Mouse (Mus musculus): ENCODE measurements around the gene Inka2.
A peak's percentile ranks its signal among the peaks of the same experiment; 100 is the strongest.
"Not testable (repeated sequence)": the region's sequence is repeated elsewhere in the genome, so short reads cannot be mapped to it uniquely, and the experiment has no call there.

Gene Inka2

DNA sequence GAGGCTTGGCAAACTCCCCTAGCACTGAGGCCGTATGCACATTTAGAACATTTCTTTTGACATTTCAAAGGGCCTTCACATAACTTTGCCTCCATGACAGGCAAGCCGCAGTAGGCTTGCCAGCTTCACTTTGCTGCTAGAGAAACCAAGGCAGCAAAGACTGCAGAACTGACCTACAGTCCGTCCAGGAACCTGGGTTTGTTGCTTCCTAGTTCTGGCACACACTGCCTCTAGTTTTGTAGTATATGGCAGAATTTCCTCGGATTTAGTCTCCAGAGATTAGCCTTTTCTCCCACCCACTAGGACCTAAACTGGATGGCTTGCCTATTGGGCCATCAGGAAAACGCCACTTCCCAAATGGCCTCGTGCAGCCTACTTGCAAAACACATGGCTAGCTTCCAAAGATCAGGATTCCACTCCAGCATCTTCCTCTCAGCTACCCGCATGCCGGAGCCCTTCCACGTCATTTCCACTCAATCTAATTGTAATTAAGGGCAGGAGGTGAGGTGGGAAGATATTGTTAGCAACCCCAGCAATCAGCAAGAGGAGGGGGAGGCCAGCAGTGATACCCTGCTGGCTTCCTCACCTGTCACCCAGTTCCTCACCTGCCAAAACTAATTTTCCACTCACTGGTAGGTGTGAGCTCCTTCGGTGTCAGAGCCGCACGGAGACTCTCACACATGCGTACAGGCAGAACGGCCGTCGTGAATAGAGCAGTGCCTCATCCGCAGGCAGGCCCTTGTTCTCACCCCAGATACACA lies 7.8 kb upstream of the Inka2 start:
- DNase-seq (ENCODE audit: low read depth, low spot score), result no peak

DNA sequence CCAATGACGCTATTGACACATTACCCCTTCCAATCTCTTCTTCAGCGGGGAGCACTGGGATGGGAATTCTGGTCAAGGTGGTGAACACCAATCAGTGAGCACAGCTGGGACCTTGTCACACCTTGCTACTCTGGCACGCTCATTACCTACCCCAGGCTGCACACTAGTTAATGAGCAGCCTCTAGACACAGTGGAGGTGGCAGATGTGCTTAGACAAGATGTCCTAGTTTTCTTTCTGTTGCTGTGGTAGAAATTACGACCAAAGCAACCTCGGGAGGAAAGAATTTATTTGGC lies 7.3 kb upstream of the Inka2 start:
- DNase-seq (ENCODE audit: low read depth, low spot score), result no peak

DNA sequence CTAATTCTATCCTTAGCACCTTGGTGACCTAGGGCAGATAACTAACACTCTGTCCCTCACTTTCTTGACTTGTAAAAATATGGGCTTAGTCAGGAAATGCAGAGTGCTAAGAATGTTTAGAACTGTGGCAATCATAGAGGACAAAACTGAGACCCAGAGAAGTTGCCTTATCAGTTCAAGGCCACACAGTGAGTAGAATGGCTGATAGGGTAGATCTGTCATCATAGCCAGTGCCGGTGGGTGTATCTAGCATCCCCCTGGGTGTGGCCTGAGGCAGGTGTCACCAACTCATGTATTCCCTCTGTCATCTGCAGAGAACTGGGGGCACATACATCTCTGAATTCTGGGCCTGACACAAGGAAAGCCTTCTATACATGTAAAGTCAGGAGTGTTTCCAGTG lies 6.1 kb upstream of the Inka2 start:
- no peak for DNase-seq (ENCODE audit: low read depth, low spot score)

DNA sequence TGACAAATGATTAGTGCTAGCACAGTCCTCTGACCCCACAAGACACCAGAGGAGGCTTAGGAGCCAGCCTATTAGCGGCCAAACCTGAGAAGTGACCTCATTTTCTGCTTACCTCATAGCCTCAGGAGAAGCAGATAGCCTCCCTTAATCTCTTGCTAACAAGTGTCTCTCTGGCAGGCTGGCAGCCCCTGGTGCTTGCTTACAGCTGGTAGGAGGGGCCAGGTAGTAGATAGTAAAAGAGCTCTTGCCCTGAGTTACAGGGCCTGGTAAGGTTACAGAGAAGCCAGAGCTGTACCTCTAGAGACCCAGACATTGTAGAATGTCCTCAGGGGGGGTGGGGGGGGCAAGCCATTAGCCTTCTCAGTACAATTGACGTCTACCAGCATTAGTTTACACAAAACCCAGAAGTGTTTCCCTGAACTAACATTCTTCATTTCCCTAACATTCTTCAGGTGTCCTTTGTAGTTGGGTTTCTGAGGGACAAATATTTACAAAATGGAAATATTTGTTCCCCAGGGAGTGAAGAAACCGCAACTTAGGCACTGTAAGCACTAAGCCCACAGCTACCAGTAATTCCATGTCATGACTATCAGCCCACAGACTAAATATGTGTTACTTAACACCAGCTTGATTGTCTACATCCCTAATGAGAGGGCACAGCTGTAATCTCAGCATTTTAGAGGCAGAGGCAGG lies 5.0 kb upstream of the Inka2 start:
- DNase-seq (ENCODE audit: low read depth, low spot score), result no peak

DNA sequence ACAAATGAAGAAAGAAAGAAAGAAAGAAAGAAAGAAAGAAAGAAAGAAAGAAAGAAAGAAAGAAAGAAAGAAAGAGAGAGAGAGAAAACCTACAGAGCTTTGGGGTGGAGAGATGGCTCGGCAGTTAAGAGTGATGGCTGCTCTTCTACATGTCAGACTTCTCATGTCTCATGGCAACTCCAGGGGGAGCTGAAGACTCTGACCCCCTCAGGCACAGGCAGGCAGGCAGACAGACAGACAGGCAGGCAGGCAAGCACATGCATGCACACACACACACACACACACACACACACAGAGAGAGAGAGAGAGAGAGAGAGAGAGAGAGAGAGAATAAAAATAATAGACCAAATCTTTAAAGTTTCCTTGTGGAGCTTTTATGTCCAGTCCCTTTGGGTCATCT lies 3.6 kb upstream of the Inka2 start:
- DNase-seq (ENCODE audit: low read depth, low spot score), result not testable (repeated sequence)

DNA sequence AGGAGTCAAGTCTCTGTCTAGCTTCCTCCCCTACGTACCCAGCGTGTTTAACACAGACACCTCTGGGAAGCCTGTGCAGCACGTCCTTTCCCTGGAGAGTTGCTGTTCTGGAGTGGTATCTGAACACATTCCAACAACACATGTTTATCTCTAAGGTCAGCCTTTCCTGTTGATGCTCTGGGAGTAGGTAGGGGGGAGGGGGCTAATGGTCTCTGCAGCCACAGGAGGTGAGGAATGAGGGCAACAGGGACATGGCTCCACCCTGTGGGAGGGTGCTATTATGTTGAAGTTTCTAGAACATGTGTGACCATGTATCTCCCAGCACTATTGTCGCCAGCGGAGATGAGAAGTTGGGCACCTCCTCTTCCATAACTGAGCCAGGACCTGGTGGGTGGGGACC lies 3.0 kb upstream of the Inka2 start:
- no peak for DNase-seq (ENCODE audit: low read depth, low spot score)

DNA sequence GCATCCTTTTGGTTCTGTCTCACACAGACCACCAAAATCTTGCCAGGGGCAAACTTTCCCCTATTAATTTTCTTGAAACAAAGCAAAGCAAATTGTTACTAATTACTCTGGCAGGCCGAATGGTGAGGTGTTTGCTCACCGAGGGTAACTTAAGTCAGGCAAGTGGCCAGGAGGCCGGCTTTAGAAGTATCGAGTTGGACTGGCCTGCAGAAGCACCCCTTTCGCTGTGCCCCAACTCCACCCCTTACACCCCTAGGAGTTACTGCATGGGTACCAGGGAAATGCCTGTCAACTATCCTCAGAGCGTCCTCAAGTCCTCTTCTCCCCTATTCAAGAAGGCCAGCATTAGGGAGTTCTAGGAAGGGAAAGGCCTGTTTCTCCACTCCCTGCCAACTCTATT lies 828 bp upstream of the Inka2 start:
- DNase-seq (ENCODE audit: low read depth, low spot score), result no peak

DNA sequence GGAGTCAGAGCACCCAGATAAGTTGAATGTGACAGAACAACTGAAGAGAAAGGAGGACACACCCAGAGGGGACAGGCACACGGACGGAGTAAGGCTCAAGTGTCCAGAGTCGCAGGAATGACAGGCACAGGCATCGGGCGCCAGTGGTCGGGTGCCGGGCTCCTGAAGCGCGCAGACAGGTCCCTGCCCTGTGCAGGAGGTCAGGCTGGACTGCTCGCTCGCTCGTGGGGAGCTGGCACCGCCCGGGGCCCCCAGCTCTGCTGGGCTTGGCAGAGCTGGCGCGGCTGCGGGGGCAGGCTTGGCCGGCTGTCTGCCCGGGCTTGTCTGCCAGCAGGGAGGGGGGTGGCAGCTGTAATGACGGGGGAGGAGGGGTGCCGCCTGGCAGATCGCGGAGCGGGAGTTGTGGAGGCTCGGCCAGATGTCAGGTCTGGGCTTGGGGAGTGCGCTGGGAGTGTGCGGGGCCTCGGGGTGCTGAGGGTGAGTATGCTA lies 706 bp downstream of the Inka2 start:
- DNase-seq (ENCODE audit: low read depth, low spot score), result peak; percentile 36

DNA sequence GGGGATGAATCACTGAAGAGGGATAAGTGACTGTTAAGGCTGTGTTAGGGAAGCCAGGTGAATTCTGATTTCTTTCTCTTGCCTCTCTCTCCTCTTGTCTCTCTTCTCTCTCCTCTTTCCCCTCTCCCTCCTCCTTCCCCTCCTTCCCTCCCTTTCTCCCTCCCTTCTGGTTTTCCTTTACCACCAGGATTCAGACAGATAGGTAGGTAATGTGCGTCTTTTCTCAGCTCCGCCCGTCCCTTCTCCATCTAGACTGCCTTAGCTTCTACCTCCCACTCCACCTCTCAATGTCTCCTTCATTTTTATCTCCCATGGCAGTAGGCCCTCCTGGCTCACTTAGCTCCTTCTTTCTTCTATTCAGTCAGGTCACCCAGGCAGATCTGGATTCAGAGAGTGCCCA lies 1.2 kb downstream of the Inka2 start:
- no peak for DNase-seq (ENCODE audit: low read depth, low spot score)

DNA sequence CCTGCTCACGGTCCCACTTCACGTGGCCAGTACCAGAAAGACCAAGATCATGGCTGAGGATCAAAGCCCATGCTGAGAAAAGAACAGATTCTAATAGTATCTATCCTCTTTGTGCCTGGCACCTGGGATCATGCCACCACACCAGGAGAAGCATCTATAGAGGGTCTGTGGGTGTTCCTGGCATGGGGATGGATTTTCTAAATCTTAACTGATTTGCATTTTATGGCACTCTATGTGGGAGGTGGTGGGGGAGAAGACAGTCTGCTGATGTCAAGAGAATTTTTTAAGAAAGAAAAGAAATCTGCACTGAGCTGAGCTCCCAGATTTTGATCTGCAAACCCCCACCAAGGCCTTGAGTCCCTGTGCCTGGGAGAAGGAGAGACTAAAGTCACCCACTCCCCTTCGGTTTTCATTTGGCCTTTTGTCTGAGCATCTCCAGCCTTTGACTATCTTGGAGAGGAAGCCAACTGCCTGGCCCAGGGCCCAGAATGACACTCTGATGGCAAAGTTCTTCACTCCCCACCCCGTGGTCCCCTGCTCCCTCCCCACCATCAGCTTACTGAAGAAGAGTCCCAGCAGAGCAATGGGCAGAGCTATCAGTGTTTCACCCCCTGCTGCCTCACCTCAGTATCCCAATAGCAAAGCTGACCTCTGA lies 2.1 kb downstream of the Inka2 start:
- no peak for DNase-seq (ENCODE audit: low read depth, low spot score)

DNA sequence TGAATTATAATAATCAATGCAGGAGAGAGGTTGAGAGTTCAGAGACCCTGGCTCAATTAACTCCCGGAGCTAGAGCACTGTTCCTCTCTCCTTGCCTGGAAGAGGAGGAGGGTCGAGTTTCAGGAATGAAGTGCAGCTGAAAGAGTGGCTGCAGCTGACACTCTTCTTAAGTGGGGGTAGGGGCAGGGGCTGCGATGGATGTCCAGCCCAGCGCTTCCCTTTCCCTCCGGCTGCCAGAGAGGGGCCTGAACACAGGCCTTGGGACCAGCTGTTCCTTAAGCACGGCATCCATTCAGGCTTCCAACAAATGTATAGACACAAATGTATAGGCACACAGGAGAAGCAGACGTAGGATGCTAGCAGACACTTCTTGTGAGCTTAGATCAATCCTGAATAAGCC lies 3.2 kb downstream of the Inka2 start:
- no peak for DNase-seq (ENCODE audit: low read depth, low spot score)

DNA sequence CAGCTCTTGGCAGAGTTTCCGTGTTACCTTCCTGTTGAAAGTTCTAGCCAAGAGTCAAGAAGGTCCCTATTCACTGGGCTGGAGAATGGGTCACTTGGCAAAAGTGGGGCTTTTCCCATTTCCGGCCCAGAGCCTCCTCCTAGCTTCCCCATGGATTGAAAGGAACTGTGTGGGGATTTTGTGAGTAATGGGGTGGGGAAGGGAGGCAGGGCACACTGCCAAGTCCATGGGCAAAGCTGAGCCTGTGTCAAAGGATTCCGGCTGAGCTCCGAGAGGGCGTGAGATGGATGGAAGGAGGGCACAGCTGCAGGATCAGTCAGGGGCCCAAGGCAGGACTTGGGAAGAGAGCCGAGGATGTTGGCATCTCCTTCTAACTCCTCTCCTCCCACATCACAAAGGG lies 5.8 kb downstream of the Inka2 start:
- DNase-seq (ENCODE audit: low read depth, low spot score), result no peak

DNA sequence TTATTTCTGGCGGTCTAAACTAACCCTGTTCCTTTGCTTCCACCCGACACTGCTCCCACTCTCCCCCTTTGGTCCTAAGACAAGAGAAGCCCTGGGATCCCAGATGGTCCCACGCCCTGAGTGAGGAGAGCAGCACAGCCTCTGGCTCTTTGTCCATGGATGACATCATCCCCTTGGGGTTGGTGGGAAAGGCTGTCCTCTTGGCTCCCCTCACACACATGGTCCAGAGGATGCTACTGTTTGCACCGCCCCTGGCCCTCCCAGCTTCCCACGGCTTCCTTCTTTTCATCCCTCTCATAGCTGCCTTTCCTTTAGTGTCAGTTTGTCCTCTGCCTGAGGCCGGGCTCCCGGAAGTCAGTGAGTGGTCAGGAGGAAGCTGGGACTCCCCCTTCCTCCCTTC lies 7.3 kb downstream of the Inka2 start:
- no peak for DNase-seq (ENCODE audit: low read depth, low spot score)

DNA sequence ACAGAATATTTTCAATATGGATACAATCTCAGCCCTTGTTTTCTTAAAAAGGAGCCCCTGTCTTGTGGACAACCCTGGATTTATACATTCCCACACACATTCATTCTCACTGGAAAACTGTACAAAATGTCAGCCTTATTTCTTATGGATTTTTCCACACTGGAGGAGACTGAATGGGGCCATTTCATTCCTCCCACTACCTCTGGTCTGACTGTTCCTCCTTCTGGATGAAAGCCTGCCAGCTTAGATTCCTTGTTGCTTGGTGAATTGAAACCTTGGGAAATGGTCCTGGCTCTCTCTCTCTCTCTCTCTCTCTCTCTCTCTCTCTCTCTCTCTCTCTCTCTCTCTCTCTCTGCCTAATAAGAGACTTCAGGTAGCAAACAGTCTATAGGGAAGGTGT lies 8.4 kb downstream of the Inka2 start:
- no peak for DNase-seq (ENCODE audit: low read depth, low spot score)

DNA sequence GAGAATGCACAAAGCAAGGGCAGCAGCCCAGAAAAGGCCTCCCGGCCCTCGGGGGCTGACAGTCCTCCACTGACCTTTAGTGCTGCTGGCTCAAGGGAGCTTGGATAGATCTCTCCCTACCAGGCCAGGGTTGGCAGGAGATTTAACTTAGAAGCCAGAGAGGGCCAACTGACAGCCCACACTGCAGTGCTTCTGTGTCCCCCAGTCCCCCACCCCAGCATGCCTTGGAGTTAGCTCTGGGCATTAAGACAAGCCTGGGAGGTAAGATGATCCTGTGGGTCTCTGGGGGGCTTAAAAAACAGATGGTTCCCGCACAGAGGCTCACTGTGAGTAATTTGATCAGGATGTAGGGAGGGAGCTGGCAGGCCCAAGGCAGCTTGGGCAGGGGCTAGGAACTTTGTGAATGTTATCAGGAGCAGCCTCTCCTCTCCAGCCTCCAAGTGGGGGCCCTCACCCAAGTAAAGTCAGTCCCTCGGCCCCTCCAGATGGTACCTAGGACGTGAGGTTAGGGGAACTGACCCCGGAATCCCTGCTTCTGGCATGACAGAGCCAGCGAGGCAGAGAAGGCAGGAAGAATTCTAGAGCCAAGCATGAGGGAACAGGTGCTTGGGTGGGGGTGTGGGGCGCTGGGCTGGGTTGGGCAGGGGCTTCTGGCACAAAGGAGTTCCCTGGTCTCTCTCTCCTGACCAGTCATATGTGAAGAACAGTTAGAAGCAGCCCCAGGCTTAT lies 9.9 kb downstream of the Inka2 start:
- DNase-seq (ENCODE audit: low read depth, low spot score), result no peak

DNA sequence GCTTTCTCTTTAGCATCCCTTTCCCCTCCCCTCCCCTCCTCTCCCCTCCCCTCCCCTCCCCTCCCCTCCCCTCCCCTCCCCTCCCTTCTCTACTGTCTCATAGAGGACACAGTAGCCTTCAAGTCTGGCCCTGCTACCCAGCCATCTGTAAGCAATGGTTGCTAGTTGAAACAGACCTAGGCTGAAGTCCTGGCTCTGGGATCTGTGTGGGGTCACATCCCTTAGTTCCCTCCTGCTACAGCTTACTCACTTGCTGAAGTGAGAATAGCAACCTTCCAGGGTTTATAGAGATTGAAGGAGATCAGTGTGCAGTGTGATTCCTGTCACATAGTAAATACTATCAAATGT lies 10.4 kb downstream of the Inka2 start:
- no peak for DNase-seq (ENCODE audit: low read depth, low spot score)

DNA sequence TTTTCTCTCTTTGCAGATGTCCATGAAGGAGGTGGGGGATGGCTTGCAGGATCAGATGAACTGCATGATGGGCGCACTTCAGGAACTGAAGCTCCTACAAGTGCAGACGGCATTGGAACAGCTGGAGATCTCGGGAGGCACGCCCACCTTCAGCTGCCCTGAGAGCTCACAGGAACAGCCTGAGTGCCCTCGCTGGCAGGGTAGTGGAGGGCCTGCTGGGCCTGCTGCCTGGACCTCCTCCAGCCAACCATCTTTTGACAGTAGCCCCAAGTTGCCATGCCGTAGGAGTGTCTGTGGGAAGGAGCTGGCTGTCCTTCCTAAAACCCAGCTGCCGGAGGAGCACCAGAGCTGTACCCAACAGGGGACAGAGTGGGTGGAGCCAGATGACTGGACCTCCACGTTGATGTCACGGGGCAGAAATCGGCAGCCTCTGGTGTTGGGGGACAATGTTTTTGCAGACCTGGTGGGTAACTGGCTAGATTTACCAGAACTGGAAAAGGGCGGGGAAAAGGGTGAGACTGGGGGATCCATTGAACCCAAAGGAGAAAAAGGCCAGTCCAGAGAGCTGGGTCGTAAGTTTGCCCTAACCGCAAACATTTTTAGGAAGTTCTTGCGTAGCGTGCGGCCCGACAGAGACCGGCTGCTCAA lies 12.1 kb downstream of the Inka2 start:
- no peak for DNase-seq (ENCODE audit: low read depth, low spot score)

DNA sequence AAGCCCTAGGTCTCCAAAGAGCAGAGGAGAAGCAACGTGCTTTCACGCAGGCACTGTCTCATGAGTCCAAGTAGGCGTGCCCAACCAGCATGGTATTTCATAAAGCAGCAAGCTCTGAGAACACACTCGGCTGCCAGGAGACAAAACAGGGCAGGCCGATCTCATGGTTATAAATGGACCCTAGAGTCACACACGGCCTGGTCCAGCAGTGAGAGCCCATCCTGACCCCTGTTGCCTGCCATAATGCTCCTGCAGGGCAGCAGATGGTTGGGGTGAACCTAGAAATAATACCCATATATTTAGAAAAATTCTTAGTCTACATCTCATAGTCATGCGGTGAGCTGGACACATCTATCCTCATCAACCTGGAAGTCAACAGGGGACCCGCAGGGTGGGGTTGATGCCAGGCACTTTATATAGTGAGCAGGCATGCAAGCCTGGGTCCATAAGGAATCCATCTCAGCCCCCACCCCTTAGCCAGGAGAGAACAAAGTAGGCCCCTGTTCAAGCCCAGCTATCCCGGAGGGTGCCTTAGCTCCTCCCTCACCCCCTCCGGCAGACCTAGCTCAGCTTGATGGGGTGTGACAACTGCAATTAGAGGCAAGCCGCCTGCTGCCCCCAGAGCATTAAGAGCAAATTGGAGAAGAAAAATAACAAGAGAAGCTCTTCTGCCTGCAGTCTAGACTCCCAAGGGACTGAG lies 13.6 kb downstream of the Inka2 start:
- no peak for DNase-seq (ENCODE audit: low read depth, low spot score)

DNA sequence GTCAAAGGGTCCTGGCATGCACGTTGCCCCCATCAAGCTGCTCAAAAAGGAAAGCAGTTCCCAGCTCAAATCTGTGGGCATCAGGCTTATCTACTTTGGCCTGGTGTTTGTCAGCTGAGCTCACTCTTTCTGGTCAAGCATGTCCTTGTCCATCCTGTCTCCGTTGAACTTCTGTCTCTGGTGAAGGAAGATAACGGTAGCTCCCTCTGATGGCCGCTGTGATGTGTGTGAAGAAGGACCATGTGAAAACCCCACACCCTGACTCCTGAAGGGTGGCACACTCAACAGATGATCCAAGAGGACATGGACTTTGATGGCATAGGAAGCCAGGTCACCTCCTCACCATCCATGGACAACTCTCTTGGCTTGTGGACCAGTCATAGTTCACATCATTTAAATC lies 14.3 kb downstream of the Inka2 start:
- DNase-seq (ENCODE audit: low read depth, low spot score), result no peak

DNA sequence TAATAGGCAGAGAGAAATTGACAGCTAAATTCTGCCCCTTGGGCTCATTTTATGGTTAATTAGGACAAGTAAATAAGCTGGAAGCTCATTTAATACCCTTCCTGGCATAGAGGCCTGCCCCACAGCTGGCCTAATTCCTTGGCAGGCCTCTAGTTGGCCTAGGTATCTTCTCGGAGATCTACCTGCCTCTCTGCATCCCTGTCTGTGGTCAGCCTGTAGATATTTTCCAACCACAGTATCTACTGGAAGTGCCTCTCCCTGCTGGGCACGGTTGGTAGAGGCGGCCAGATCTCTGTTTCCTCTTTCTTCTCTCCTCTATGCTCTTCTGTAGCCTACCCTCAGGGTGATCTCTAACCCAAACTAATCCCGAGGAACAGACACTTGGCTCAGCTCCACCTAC lies 15.6 kb downstream of the Inka2 start:
- no peak for DNase-seq (ENCODE audit: low read depth, low spot score)

DNA sequence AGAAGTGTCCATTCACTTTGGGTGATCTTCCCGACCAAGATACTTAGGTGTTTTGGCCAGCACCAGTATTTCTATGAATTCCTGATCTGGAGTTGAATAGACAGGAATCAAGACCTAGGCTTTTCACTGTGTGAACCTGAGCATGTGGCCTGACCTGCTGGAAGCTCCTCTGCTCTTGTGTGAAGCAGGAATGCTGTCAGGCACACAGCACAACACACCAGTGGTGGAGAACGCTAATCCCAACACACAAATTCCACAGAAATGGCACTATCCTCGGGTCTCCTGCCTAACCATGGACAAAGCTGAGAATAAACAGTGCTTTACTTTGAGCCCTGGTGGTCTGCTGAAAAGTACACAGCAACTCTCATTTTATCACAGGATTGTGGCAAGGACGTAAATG lies 16.1 kb downstream of the Inka2 start:
- DNase-seq (ENCODE audit: low read depth, low spot score), result no peak
